Mouse (Mus musculus): ENCODE measurements around the gene Actr3. TPM values are rescaled to one million over a fixed set of nuclear protein-coding genes. Genes with fewer than 3 reads are reported as not detected.

The Actr3 gene
- polyA plus RNA-seq, 1 experiment from 2014 or later: 248 TPM

- H3K9ac ChIP-seq (replicated peaks): no peak overlapping the region
- H3K27ac ChIP-seq (replicated peaks): no peak overlapping the region
- H3K27me3 ChIP-seq: no peaks in the 10 kb centered on the region
- 93% methylated on average over 9 of the region's 9 CpGs for WGBS
- ATAC-seq (ENCODE audit: low FRiP score, low read depth): no peak
- H3K9me3 ChIP-seq: 0 out of 2 replicates have a peak, but pooled peaks cover 3% of the 10 kb centered on the region
- no peak overlapping the region for H3K4me2 ChIP-seq (replicated peaks)
- no peaks in the 10 kb centered on the region for H3K4me1 ChIP-seq
- no peak overlapping the region for H3K4me3 ChIP-seq
- H3K36me3 ChIP-seq: no peaks in the 10 kb centered on the region
These were observed 89.7 kb downstream of the Actr3 start for GRCm38 (mm10) chr1:125345854-125346253.

GRCm38 (mm10) chr1:125345448-125345847 is 90.1 kb downstream of the Actr3 start:
- 0 out of 2 replicates have a peak, but pooled peaks cover 3% of the 10 kb centered on the region for H3K9me3 ChIP-seq
- WGBS: 95% methylated on average over 6 of the region's 6 CpGs
- no peak overlapping the region for H3K9ac ChIP-seq (replicated peaks)
- H3K4me1 ChIP-seq: no peaks in the 10 kb centered on the region
- H3K4me3 ChIP-seq: no peak overlapping the region
- no peak for ATAC-seq (ENCODE audit: low FRiP score, low read depth)
- H3K27ac ChIP-seq (replicated peaks): no peak overlapping the region
- H3K36me3 ChIP-seq: no peaks in the 10 kb centered on the region
- H3K4me2 ChIP-seq (replicated peaks): no peak overlapping the region
- no peaks in the 10 kb centered on the region for H3K27me3 ChIP-seq

- no peak overlapping the region for H3K4me2 ChIP-seq (replicated peaks)
- H3K36me3 ChIP-seq: no peaks in the 10 kb centered on the region
- H3K4me1 ChIP-seq: no peaks in the 10 kb centered on the region
- H3K27me3 ChIP-seq: no peaks in the 10 kb centered on the region
- H3K27ac ChIP-seq (replicated peaks): no peak overlapping the region
- H3K9me3 ChIP-seq: 0 out of 2 replicates have a peak, but pooled peaks cover 3% of the 10 kb centered on the region
- no peak overlapping the region for H3K4me3 ChIP-seq
- ATAC-seq (ENCODE audit: low FRiP score, low read depth): no peak
- no peak overlapping the region for H3K9ac ChIP-seq (replicated peaks)
- WGBS: 81% methylated on average over 2 of the region's 2 CpGs
These were observed 92.4 kb downstream of the Actr3 start for GRCm38 (mm10) chr1:125343105-125343504.

Other genes with a start within 250 kb of the Actr3 start
- gene Slc35f5, start 124.9 kb upstream of the Actr3 start, polyA plus RNA-seq (2016; fragmentation: Nextera tagmentation; extraction: Ambion mirVana): 28.4 and 28.8 TPM in 2 replicates
- not detected in 2 replicates for gene Gpr39, start 241.3 kb upstream of the Actr3 start, polyA plus RNA-seq (2016; fragmentation: Nextera tagmentation; extraction: Ambion mirVana)

Measured in midbrain, embryonic 12.5 days (tissue).